Mouse (Mus musculus) left cerebral cortex, adult 18-20 months (tissue): Measurements from ENCODE around the gene Dusp14. TPM values are rescaled to one million over a fixed set of nuclear protein-coding genes. Genes with fewer than 3 reads are reported as not detected.
A peak's percentile ranks its signal among the peaks of the same experiment; 100 is the strongest.

Experiments
- DNase-seq, 2 experiments: peaks; one replicate each; pipeline ENCODE4 v3.0.0; 2021 to 2022; ENCODE audit warnings: low spot score in 2 of 2, mixed read lengths in 1 of 2
- total RNA-seq, 2 experiments: library from RNA; stranded (reverse); gene quantifications; 2 replicates each; pipeline ENCODE4 v1.2.3; 2021

Gene Dusp14
- total RNA-seq, 2 experiments from 2014 or later: 83.4 to 101 TPM

- DNase-seq: no peak
These were observed 1.3 kb downstream of the Dusp14 start for GRCm38 (mm10) chr11:84067720-84068190.

- DNase-seq: peak; percentile 73 to 84
These were observed 2.0 kb downstream of the Dusp14 start for GRCm38 (mm10) chr11:84066927-84067645.

- DNase-seq: no peak
These were observed 3.0 kb downstream of the Dusp14 start for GRCm38 (mm10) chr11:84066071-84066481.

- DNase-seq: no peak
These were observed 5.3 kb downstream of the Dusp14 start for GRCm38 (mm10) chr11:84063631-84064209.

GRCm38 (mm10) chr11:84062805-84063204, 6.3 kb downstream of the Dusp14 start:
- no peak for DNase-seq

GRCm38 (mm10) chr11:84061881-84062280, 7.2 kb downstream of the Dusp14 start:
- DNase-seq: no peak

- no peak for DNase-seq
These were observed 8.4 kb downstream of the Dusp14 start for GRCm38 (mm10) chr11:84060635-84061034.

GRCm38 (mm10) chr11:84059784-84060183, 9.3 kb downstream of the Dusp14 start:
- DNase-seq: no peak

GRCm38 (mm10) chr11:84057418-84057817, 11.6 kb downstream of the Dusp14 start:
- no peak for DNase-seq

- peak; percentile 65 to 68 for DNase-seq
These were observed 15.4 kb downstream of the Dusp14 start for GRCm38 (mm10) chr11:84053524-84054163.

GRCm38 (mm10) chr11:84053055-84053454, 16.0 kb downstream of the Dusp14 start:
- no peak for DNase-seq

- DNase-seq: no peak
These were observed 20.6 kb downstream of the Dusp14 start for GRCm38 (mm10) chr11:84048411-84048810.

GRCm38 (mm10) chr11:84047270-84047669, 21.8 kb downstream of the Dusp14 start:
- DNase-seq: no peak

- no peak for DNase-seq
These were observed 24.1 kb downstream of the Dusp14 start for GRCm38 (mm10) chr11:84044988-84045387.

GRCm38 (mm10) chr11:84042808-84043762, 26.0 kb downstream of the Dusp14 start:
- peak; percentile 43 to 48 for DNase-seq

GRCm38 (mm10) chr11:84040621-84041020, 28.4 kb downstream of the Dusp14 start:
- DNase-seq: no peak

- DNase-seq: no peak
These were observed 35.4 kb downstream of the Dusp14 start for GRCm38 (mm10) chr11:84033671-84034070.

- no peak for DNase-seq
These were observed 36.5 kb downstream of the Dusp14 start for GRCm38 (mm10) chr11:84032559-84032958.

- peak; percentile 60 to 71 for DNase-seq
These were observed 37.1 kb downstream of the Dusp14 start for GRCm38 (mm10) chr11:84031971-84032370.

GRCm38 (mm10) chr11:84028271-84029028, 40.6 kb downstream of the Dusp14 start:
- DNase-seq: no peak
